Mouse (Mus musculus): Measurements from ENCODE around the gene Rnaset2a.
"Not testable (repeated sequence)": the region's sequence is repeated elsewhere in the genome, so short reads cannot be mapped to it uniquely, and the experiment has no call there.

DNA sequence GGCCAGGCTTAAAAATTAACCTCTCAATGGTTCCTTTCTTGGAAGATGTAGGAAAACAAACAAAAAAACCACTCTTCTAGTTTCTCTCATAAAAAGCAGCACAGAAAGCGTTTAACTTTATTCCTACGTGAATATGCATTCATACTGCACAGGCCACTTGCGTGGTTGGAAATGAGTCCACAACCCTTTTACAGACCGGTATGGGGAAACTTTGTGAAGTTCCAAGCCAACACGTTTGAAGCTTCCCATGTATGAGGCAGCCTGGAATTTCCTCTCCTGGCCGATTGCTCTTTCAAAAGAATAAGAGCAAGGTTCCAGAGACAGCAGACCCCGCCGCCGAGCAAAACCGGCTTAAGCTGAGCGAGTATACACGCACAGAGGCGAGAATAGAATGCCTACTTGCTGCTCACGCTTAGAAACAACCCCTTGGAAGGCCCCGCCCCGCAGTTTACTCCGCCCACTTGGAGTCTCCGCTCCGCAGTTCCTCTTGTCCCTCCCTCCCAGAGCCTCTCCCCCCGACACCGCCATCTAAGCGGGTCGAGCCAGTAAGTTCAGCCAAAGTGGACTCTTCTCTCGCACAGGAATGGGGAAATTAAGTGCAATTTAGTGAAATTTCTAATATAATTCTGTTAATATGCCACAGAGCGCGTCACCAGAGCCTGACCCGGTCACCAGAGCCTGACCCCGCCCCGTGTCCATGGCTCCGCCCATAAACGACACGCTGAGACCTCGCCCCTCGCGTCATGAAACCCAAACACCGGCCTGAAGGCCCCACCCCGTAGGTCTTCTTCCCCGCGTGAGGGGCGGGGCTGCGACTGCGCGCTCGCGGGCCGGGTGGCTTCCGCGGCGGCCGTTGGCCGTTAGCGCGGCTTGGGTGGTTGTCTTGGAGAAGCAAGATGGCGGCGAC lies 17.1 kb upstream of the Rnaset2a start, which contains the start of gene Fgfr1op:
- TF ChIP-seq CTCF (IDR thresholded peaks at IDR 0.05; ENCODE audit: control insufficient read depth, insufficient read depth, low read length); POLR2A (IDR thresholded peaks at IDR 0.05; ENCODE audit: borderline replicate concordance, control insufficient read depth, low read depth, low read length): not testable (repeated sequence)

Measured in bone marrow, adult 2 months (tissue).